Mouse (Mus musculus) layer of hippocampus, postnatal 36 days (tissue): ENCODE measurements around the gene Lgmn. TPM values are rescaled to one million over a fixed set of nuclear protein-coding genes. Genes with fewer than 3 reads are reported as not detected.

Experiments
- DNase-seq, 2 experiments: peaks; one replicate each; pipeline ENCODE4 v3.0.0; 2022
- total RNA-seq, 2 experiments: library from RNA; stranded (reverse); gene quantifications; 2 replicates each; pipeline ENCODE4 v1.2.3; 2021

Lgmn gene
- total RNA-seq, 2 experiments from 2014 or later: 83.0 to 84.8 TPM

DNA sequence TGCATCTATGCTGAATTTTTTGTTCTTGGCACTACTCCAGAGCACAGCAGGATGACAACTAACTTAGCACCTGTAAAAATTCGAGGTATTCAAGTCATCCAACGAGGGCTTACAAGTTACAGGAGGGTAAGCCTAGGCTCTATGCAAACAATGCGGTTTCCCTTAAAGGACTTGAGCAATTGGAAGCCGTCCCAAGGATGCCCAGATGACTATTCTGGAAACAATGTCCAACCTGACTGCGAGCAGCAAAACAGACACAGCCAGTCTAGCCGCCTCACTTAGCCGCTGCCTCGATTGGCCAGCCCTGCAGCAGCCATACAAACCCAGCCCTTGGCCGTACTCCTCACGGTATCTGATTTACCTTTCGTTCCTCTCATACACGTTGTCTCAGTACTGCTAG is 7.4 kb downstream of the Lgmn start:
- no peak for DNase-seq

DNA sequence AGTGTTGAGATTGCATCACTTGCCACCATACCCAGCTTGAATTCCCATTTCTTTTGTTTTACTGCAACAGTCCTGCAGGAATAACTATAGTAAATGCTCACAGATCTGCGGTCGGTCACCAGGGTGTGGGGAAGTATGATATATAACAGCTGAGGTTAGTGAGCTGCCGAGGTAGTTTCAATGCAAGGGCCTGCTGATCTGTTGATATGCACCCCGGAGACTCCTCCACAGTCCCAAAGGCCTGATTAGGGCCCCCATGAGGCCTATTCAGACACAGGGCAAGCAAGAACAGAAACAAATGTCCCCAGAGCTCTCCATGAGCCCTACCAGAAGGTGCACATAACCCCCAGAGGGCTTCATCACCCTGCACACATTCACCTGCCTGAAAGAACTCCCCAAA is 9.4 kb downstream of the Lgmn start:
- DNase-seq: no peak

DNA sequence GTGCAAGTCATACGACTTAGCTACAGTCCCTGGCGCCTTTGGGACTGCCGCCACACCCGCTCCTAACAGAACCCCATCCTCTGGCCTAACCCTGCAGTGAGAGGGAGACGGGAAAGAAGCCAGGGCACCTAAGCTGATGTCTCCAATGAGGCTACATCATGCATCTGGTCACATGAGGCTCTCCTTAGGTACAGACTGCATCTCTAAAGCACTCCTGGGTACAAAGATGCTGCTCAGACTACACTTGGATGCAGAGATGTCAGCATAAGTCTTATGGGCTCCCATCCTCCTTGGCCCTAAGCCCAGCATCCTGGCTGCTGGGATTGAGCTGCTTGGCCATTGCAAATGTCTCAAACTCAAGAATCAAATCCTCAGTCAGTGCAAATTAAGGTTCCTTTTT is 10.0 kb downstream of the Lgmn start:
- no peak for DNase-seq

DNA sequence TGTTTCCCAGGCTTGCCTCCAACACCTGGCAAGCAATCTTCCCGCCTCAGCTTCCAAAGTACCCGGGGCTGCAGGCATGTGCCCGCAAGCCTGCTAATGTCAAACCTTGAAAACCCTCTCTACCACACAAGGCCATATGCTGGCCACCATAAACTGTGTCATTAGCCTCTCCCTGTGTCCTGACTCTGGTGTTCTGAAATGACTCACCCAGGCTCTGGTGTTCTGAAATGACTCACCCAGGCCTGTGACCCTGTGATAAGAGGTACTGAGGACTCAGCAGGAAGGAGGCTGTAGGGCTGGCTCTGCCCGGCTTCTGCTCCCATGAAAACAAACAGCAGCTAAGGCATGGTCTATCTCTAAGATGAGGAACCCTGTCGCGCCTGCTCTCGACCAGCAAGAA is 13.3 kb downstream of the Lgmn start:
- DNase-seq: no peak

DNA sequence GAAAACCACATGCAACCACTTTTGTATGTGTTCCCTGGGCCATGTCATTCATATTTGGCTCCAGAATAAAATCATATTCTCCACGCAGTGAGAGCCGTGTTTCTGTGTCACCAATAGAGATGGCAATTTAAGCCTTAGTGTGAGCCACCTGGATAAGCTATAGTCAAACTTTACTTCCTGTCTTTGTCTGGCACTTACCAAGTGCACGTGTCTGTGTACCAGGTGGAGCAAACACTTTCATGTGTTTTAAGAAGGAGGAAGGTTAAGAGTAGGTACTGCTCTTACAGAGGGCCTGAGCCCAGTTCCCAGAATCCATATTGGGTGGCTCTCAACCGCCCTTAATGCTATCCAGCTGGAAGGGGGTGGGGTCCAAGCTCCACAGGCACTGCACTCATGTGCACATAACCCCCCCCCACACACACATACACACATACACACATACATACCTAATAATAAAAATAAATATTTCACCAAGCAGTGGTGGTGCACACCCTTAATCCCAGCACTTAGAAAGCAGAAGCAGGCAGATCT is 14.5 kb downstream of the Lgmn start:
- DNase-seq: no peak

DNA sequence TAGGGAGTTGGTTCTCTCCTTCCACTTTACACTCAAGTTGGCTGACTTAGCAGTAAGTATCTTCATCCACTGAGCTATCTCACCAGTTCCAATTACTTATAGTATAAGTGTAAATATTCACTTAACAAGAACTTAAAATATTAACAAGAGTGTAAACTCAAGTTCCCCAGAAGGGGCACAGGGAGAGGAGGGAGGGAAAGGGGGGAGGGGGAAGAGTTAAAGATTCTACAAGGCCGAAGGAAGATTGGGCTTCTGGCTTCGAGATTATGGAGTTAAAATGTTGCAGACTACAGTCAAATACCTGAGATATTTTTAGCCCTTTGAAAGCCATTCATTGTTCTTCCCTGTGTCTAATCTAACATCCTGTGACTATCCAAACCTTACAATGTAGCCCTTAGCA is 15.2 kb downstream of the Lgmn start:
- no peak for DNase-seq

DNA sequence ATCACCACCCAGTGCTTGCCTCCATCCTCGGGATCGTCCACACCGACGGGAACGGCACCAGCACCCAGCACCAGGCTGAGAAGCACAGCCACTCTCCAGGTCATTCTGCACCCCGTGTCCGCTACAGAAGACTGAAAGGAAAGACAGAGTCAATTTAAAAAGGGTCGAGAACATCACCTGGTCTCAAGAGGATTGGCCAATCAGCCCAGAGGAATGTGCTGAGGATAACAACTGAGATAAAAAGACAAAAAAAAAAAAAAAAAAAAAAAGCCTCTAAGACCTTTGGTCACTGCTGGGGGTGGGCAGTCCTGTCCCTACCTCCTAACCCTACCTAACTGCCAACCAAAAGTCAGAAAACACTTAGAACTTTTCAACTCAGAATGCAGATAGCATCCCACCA is 16.0 kb downstream of the Lgmn start:
- no peak for DNase-seq

DNA sequence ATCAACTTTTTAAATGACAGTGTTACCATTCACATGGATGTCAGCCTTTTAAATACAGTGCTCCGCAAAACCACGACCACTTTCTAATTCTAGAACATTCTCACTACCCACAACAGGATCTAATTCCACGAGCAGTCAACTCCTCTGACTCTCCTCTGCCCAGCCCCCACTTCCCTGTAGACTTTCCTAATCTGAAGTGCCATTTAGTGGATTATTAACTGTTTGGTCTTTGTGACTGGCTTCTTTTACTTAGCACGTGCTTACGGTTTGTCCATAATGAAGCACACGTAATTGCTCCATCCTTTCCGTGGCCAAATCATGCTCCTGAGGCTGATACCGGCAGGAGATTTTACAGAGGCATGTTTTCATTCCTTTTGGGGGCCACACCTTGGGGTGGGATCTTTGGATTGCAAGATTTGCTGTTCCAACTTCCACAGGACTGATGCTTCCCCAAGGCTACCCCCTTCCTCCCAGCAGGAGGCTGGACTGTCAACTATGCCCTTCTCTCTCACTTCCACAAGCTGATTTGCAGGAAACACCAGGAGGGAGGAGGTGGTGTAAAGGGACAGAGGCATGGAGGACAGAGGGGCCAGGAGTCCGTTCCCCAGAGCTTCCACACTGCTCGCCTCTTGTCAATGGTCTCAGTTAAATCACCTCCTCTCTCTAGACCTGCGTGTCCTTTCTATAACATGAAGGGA is 16.8 kb downstream of the Lgmn start:
- DNase-seq: no peak

DNA sequence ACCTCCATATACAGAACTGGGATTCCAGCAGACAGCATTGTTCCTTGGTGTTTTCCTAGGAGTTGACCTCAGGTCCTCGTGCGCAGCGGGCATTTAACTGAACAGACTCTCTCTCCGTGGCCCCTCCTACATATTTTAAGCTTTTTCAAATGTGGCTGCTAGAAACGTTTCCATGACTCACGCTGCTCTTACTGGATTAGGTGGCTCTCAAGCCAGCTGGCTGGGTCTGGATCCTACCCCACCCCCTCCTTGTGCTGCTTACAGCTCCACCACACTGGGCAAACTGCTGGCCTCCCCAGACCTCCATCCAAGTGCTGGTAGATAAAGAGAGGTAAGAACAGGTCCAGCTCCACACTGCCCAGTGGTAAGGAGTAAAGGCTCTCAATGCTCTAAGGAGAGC is 17.5 kb downstream of the Lgmn start:
- no peak for DNase-seq

DNA sequence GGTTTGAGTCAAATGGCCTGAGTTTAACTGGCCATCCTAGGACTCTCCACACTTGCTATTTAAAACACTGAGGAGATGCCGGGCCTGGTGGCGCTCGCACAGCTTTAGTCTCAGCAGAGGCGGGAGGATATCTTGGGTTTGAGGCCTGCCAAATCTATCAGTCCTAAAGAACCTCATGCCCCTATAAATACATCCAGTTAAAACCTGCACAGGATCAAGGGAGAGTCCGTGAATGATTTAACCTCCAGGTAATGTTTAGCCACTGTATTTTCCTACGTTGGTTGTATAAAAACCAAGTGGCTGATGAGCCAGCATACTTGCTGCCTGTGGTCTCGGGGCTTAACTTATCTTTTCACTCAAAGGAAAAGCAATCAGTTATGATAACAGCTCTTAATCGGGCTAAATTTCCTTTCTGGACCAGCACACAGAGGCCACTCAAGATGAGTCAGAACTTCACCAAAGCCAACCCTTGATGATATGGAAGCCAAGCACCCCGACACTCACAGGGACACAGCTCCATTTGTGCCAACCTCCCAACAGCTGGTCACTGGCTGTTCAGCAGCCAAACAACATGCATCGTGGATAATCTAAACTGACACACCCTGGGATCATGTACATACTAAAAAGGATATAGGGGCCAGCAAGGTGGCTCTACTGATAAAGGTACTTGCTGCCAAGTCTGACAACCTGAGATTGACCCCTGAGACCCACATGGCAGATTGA is 19.3 kb downstream of the Lgmn start:
- no peak for DNase-seq

DNA sequence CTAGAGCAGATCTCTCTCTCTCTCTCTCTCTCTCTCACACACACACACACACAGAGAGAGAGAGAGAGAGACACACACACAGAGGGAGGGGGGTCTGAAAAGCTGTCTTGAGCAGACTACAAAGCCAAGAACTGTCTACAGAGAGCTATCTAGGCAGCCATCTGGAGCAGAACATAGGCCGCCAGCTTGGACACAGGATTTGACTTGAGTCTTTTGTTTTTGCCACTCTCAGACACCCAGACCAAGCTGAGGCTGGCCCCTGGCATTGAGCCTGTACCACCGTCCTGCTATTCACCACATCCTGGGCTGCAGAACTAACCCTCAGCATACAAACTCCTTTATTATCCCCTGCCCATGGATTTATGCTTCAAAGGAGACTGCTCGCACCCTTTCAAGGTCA is 20.1 kb downstream of the Lgmn start:
- DNase-seq: no peak

DNA sequence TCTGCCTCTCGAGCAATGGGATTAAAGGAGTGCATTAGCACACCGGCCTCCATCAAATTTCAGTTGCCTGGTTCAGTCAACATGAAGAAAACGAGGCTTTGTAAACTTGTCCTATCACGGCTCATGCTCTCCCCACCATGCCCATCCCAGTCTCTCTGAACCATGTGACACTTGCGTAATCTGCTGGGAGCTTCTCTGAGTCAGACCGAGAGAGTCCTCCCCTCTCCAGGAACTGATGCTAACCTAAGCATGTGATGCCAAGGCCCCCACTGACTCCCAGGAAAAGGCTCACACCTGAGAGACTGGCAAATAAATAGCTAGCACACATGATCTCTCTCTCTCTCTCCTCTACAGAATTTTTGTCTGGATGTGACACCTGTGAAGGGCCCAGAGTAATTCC is 21.9 kb downstream of the Lgmn start:
- no peak for DNase-seq

DNA sequence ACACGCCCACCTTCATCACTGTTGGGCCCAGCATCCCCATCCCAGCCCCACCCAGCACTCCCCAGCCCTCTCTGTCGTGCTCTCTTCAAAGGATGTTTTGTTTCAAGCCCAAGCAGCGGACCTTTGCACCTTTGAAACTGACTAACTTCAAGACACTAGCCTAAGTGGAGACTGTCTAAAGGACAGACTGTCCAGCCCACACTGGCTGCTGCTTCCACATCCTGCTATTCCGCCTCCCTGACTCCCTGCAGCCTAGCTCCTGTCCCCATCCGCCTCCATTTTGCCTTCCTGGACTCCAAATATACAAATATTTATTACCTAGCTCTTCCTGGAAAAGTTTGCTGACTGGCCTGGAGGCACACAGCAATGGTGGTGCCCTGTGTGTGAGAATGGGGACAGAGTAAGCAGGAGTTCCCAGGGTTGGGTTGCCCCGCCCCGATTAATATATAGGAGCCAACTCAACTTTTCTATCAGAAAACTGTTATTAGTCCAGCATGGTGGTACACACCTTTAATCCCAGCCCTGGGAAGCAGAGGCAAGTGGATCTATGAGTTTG is 22.6 kb downstream of the Lgmn start:
- no peak for DNase-seq

DNA sequence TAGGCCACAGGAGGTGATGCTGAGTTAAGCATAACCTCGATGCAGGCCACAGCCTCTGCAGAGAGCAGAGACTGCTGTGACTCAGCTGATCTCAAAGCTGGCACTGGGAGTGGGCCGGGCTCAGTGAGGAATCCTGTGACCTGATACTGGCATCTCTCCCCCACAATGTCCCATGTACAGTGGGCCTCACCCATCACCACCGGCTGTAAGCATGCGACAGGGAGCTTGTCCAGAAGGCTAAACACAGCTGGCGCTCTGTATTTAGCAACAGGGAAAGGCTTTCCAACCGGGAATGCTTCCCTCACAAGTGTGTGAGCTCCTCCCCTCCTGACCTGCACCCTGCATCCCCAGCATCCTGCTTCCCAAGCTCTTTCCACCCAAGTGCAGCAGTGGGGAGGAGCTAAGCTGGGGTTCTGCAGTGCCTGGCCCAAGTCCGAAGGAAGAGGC is 23.2 kb downstream of the Lgmn start:
- peak in 1 of 2 experiments; percentile 21 for DNase-seq

DNA sequence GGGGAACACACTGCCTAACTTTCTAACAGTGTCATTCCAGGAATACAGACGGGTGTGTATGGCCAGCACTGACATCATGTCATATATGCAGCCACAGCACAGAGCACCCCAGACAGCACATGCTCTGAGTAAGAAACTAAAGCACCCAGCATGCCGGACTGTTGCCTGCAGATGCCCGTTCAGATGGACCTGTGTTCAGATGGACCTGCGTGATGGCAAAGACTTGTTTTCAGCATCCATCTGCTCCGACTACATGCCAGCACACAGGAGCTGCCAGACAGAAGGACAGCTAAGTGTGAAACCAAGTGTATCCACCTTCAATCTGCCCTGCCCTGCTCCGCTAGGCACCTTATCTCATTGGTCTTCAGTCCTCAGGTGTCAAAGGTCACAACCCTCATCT is 24.9 kb downstream of the Lgmn start:
- DNase-seq: no peak

DNA sequence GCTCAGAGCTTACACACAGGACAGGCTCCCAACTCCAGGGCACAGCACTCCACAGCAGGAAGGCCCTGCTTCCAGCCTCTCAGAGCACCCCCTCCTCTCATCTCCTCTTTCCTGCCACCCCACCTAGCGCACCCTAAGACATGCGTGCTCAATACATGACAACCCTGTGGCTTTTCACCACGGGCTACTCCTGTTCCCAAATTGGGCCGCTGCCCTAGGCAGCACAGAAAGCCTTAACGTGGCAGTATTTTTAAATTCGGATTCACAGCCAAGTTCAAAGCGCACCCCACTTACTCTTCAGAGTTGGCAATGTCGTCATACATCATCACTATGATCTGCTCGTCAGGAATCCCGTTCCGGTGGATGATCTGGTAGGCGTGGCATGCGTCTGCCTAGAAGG is 26.4 kb downstream of the Lgmn start:
- DNase-seq: no peak

DNA sequence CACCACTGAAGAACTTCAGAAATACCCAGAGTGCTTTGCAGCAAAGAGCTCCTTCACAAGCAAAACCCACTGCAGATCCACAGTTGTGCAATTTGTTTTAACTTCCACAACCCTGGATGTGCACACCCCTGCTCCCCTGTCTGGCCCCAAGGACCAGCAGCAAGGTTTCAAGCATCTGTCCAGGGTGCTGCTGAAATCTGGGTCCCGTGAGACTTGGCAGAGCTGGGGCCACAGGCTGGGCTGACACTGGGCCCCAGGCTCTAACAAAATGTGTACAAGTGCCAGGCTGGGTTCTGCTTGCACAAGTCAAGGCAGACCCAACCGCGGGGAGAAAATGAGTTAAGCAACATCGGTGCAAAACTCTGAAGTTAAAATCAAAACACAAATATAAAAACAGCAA is 41.0 kb downstream of the Lgmn start:
- no peak for DNase-seq

DNA sequence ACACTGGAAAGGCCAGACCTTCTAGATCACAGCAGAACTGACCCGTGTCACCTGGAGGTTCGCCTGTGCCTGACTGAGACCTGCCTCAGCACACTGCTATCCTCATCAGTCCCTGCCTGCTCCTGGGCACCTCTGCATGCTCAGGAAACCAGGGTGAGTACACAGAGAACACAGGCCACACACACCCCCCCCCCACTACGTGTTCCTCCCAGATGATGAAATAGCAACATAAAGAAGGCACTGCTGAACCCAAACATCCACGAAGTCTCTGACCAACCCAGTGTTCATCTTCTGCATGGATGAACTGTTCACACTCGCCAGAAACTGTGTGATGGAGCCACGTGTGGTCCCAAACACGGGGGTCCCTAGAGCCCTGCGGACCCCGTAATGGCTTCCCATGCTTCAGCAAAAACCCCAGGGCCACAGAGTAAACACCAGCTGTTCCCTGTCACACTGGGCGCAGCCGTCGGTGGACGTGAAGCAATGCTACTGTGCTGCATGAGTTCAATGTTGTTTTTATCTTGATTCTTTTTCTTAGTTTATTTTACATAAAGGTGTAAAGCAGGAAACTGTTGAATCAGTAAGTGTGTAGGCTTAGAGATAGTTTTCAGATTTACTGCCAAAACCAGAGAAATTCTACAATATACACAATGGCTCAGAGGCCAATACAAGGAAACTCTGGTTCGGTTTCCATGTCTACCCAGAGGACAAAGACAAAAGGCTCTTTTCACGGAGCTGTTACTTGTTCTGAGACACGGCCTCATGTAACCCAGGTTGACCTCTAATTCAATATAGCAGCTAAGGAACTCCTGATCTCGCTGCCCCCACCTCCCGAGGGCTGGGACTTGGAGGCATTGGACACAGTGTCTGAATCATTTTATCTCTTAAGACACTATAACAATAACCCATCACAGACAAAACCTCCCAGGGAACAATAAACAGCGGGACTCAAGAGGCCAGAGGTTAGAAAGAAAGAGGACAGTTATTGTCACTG is 43.3 kb downstream of the Lgmn start:
- DNase-seq: no peak

DNA sequence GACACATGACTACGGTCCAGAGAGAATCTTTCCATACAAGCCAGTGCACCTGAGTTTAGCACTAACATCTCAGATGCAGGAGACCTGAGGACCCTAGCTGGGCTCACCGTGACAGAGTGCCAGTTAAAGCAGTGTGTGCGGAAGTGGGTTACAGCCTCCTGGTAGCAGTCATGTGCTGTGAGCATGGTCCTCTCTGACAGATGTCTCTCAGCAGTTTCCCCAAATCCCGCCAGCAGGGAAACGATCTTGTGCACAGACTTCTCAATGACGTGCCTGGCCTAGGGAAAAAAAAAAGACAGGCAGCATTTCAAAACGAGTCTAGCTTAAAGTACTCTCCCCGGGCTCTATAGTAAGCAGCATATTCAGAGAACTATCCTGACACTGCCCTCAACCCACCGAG is 44.1 kb downstream of the Lgmn start:
- DNase-seq: no peak

DNA sequence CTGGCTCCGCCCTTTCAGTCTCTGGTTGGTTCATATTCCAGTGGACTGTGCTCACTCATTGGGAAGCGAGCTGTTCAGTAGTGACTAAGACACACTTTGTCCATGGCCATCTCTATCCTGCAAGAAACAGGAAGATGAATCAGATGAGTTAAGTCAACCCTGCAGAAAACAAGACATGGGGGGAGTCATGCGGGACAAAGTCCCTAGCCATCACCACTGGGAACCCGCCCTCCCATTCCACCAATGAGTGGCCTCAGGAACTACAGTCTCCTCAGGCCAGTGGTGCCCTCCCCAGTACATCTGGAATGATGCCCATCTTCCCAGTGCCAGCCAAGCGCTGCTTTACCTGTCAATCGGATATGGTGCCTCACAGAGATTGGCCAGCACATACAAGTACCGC is 45.1 kb downstream of the Lgmn start:
- no peak for DNase-seq

DNA sequence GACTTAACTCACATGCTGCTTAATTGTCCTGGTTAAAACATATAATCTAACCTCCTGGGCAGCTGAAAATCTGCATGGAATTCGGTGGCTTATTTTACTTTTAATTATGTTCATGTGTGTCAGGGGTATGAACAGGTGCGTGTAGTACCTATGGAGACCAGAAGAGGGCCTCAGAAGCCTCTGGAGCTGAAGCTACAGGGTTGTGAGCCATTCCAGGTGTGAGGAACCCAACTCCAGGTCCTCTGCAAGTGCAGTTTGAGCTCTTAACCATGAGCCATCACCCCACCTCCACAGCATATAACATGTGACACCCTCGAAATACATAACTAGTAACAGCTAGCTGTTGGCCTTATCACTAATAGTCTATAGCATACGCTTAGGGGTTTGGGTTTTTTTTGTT is 47.6 kb downstream of the Lgmn start:
- no peak for DNase-seq

DNA sequence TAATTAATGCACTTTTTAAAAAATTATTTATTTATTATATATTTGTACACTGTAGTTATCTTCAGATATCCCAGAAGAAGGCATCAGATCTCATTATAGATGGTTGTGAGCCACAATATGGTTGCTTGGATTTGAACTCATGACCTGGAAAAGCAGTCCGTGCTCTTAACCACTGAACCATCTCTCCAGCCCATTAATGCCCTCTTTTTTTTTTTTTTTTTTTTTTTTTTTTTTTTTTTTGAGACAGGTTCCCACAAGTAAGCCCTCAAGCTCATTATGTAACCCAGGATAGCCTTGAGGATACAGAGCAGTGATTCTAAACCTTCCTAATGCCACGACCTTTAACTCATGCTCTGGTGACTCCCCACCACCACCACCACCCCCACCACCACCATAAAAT is 48.5 kb downstream of the Lgmn start:
- no peak for DNase-seq

DNA sequence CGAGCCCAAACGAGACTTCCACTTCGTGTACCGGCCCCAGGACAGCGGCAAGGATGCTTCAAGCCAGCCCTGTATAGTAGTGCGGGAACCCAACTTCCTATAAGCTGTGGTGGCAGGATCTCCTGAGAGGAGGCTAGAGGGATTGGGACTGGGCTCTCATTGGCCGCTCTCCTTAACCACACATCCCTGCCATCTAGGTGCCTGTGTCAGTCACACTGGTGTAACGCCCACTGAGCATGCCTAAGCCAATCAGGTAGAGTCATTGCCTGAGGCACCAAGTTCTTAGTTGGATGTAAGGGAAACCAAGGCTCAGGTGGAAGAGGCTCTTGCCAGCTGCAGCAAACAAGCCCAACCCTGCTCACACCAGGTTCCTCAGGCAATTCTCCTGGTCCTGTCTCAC is 49.6 kb downstream of the Lgmn start:
- DNase-seq: no peak
